Mouse (Mus musculus): Measurements from ENCODE around the gene Adgra1.

The Adgra1 gene

GRCm38 (mm10) chr7:139908176-139908575 is 74.2 kb downstream of the Adgra1 start:
- no peak for DNase-seq (ENCODE audit: low spot score)

- no peak for DNase-seq (ENCODE audit: low spot score)
These were observed 75.5 kb downstream of the Adgra1 start for GRCm38 (mm10) chr7:139909469-139909868.

DNA sequence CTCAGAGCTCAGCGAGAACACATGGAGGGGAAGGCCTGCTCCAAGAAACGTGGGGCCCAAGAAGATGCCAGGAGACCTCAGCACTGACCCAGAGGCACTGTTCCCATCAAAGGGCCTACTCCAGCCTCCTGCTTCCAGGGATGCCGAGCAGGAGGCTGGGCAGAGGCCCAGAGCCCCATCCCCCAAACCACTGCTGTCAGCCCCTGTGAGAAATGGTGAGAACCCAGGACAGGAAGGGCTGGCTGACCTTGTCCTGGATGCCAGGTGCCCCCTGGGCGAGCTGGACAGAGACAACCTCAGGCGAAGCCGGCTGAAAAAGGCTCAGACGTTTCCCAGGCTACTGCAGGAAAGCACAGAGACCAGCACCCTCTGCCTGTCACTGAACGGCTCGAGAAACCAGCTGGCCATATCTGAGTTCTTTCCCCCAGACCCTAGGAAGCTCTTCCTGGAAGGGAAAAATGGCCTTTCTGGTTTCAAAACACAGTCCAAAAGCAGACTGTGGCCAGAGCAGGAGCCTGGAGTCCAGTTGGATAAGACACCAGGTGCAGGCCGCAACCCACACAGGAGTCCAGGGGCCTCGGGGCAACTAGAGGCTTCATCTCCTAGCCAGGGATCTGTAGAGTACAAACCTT is 76.3 kb downstream of the Adgra1 start:
- no peak for DNase-seq (ENCODE audit: low spot score)

DNA sequence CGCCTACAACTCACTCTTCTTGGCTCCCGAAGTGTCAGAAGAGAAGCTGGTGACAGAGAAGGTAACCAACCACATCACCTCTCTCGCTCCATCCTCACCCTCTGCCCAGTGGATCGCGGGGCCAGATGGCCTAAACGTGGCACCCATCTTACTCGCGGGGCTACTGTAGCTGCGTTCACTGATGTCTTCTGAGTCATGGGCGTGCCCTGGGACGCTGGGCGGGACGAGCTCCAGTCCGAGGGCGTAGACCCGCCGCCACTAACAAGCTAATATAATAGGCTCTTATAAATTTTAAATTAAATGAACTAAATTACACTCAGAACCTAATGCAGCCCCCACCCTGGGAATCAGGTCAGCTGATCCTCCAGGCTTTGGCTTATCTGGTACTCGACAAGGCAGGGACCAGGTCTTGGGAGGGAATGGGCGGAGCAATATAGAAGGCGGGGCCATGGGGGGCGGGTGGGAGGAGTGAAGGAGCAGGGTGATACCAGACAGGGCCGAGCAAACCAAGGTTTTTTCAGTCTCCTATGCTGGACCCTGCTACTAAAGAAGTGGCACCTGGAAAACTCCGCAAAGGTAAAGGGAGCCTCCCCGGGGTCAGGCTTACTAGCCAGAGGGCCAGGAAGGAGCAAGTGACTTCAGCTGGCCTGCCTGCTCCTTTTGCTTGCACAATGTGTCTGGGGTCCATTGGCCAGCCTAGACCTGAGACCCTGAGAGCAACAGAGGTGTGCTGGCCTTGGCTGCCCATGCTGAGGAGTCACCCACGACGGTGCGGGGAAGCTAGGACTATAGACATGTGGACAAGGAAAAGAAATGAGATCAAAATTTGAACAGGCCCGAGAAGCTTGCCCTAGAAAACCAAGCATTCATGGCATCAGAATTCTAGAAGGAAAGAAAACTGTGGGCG is 80.4 kb downstream of the Adgra1 start:
- DNase-seq (ENCODE audit: low spot score) = no peak

DNA sequence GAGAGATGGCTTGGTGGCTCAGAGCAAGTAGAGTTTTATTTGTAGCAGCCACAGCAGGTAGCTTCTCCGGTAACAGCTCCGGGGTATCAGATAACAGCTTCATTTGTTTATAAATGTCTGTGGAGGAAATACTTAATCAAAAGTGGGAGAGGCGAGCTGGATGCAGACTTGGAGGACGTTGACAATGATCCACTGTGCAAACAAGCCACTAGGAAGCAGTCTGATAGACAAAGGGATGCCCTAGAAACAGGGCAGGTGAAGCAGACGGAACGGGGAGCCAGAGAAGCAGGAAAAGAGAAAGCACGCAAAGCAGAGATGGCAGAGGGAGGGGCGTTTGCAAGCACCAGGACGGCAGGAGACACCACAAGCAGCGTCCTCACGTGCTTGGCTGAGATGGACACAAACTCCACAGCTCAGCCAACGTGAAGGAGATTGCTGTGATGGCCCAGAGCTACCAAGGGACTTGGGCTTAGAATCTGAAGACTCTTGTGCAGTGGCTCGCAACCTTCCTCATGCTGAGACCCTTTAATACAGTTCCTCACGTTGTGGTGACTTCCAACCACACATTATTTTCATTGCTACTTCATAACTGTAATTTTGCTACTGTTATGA is 81.8 kb downstream of the Adgra1 start:
- no peak for DNase-seq (ENCODE audit: low spot score)

DNA sequence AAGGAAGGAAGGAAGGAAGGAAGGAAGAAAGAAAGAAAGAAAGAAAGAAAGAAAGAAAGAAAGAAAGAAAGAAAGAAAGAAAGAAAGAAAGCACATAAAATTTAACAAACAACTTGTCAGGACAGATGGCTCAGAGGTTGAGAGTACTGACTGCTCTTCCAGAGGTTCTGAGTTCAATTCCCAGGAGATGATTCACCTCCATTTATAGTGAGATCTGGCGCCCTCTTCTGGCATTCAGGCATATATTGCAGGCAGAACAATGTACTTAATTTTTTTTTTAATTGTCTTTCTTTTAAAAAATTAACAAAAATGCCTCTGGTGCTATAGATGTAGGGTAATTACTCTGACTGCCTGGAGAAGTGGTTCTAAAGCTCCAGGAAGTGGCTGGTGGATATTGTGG is 82.4 kb downstream of the Adgra1 start:
- no peak for DNase-seq (ENCODE audit: low spot score)

DNA sequence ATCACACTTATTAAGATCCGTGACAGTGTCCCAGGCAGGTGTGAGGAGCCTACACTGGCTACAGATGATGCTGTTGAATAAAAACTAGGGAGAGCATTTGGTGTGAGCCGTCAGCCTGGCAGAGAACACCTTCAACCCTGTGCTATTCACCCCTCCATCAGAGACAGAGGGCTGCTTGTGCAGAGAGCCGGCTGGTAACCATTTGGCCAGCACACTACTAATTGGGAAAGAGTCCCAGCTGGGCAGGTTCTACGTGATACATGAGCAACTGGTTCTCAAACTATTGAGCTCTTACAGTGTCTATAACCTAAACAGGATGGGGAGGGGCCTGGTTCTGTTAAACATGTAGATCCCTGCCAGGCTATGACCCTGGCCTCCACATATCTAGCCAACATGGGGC is 84.3 kb downstream of the Adgra1 start:
- no peak for DNase-seq (ENCODE audit: low spot score)

Measured in urinary bladder, postnatal 10 days (tissue).